Mouse (Mus musculus) right cerebral cortex, postnatal 10 days (tissue): ENCODE measurements at regions not wholly inside any gene's neighbourhood (a gene's known extent, or its start where the extent isn't known, plus 50 kb on each side); places are given as distances from the start of the nearest gene placed in this dataset.

Source experiments
- DNase-seq, 2 experiments: peaks; one replicate each; pipeline ENCODE4 v3.0.0; 2021; ENCODE audit warnings: low spot score in 2 of 2

GRCm38 (mm10) chr19:28111263-28112180, 100.6 kb upstream of the Rfx3 start:
- DNase-seq = no peak

DNA sequence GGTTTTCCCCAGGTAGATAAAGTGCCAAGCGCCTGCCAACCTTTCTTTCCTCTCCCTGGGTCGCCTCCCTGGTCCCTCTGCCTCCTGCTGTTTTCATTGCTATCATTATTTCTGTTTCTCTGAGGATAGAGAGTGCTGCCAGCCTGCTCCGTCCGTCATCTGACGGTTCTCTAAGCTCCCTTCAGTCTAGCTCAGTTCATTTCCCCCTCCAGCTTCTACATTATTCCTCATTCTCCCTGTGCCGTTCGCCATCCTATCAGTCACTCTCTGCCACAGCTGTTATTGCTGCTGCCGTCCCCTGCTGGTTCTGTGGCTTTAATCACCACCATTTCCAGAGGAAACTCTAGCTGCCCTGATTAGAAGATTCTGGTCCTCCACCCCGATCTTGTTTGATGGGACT, 84.7 kb upstream of the Rfx3 start:
- no peak for DNase-seq

DNA sequence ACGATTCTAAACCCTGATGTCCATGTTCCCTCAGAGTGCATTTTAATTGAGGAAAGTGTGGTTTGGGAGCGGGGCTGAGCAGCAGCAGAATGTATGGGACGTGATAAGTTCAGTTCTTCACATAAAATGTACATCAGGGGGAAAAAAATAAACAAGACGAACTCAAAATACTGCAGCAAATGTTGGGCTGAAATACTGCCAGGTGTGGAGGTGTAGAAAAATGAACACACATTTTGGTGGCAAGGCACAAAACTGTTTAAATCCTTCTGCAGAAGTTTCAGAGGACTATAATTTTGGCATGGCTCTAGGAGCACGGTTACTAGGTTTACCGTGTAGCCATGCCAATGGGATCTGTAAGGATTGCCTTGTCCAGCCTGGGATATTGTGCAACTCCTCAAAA, 81.3 kb upstream of the Rfx3 start:
- DNase-seq = peak; percentile 47 to 55

DNA sequence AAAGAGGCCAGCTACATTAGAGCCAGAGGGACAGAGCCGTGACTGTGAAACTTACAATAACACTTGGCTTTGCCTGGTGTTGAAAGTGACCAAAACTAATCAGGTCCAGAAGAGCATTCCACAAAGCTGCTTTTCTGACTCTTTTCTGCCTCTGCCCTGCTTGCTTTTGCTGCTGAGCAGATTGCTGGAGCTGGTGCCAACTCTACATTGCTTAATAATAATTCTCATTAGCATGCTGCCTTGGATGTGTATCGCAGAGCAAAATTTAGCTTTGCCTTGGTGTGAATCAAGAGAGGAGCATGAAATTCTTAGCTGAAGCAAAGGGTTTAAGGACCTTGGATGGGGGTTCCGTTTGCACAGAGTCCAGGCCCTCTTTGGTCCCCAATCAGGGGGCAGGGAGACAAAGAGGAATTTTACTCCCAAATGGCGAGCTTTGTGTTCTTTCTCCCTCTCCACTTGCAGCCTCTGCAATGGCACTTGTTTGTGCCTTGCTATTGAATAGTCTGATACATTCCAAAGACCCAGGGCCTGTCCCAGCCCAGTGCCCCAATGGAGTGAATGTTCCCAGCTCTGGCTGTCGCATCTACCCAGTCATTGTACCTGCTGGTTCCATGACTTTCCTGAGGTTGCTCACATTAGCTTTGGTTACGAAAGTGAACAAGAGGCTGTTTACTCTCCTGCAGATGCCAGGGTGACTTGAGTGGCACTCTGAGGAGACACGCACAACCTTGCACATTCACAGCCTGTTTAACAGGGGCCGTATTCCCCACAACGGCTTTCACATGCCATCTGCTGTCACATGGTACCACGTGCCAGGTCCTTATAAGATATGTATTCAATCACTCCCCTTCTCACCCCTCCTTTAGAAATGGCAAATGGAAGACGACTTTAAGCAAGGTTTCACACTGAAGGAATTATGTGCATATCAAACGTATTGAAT, 76.9 kb upstream of the Rfx3 start:
- peak; percentile 72 to 82 for DNase-seq

- no peak for DNase-seq
Measured at GRCm38 (mm10) chr19:28070386-28070785, 59.4 kb upstream of the Rfx3 start.
